ENCODE assay signal across 11 mouse cellular contexts in the genomic region with DNA sequence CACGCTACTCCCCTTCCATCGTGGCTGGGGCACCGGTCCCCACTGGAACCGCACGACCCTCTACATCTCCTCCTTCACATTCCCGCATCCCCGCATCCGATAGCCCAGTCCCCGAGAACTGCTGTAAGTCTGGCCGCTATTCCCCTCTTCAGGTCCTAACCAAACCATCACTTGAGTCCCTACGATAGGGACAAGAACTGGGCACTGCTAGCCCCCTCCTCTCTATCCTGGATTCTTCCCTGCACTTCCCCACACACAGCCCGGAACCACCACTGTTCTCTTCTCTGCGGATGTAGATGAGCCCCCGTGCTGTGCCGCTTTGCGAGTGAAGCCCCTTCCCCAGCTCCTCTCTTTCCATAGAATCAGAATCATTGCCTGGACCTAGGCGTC. TPM values are rescaled to one million over a fixed set of nuclear protein-coding genes. Genes with fewer than 3 reads are reported as not detected.
DNase-seq lines count a peak whose midpoint lies in the region; ATAC-seq lines count a peak whose summit lies in the region.
"Had no signal": no experiment of that assay in that cellular context is flagged by ENCODE, and none has a peak within 500 bp of the region (broad histone marks: within the 10 kb centered on the region; RNA-seq: fewer than 3 reads in every experiment).

No protein-coding gene starts in this region.

- intact Hi-C loops in left cerebral cortex, postnatal 14 days (cut with DNase I), result loop anchor here (2.0 to 10.0 kb wide), 4 partner anchors 49 to 327 kb away; partner anchors contain the start of genes Taf1c and Tldc1

- ATAC-seq in heart, embryonic 15.5 days (replicated peaks; ENCODE audit: insufficient number of reproducible peaks, insufficient read depth, low FRiP score, low read depth), result no peak
- no peak for ATAC-seq in embryonic facial prominence, embryonic 11.5 days (replicated peaks; ENCODE audit: insufficient number of reproducible peaks, low FRiP score, low TSS enrichment, low read depth)
- no peak for ATAC-seq in hindbrain, embryonic 14.5 days (ENCODE audit: low FRiP score)
- ATAC-seq in midbrain, embryonic 14.5 days (ENCODE audit: low FRiP score, low TSS enrichment), result no peak

- peaks cover 15% of the 10 kb centered on the region for H3K4me1 ChIP-seq in heart, embryonic 15.5 days (replicated peaks)
- no peaks in the 10 kb centered on the region; the same call in 1 of the 2 replicates for H3K4me1 ChIP-seq in embryonic facial prominence, embryonic 11.5 days (ENCODE audit: control insufficient read depth, insufficient read depth, low read length)
- H3K4me1 ChIP-seq in hindbrain, embryonic 14.5 days (replicated peaks; ENCODE audit: control insufficient read depth, insufficient read depth, low read length), result no peaks in the 10 kb centered on the region
- no peaks in the 10 kb centered on the region for H3K4me1 ChIP-seq in midbrain, embryonic 14.5 days (ENCODE audit: control insufficient read depth, insufficient read depth, low read length)

- H3K4me2 ChIP-seq in heart, embryonic 15.5 days, result peak overlapping the region; percentile 100
- H3K4me2 ChIP-seq in embryonic facial prominence, embryonic 11.5 days (ENCODE audit: low read depth, low read length), result peak overlapping the region; percentile 91
- peak overlapping the region; percentile 87 for H3K4me2 ChIP-seq in hindbrain, embryonic 14.5 days (replicated peaks)
- peak overlapping the region; percentile 81 for H3K4me2 ChIP-seq in midbrain, embryonic 14.5 days (ENCODE audit: low read length)

- no peaks in the 10 kb centered on the region for H3K9me3 ChIP-seq in heart, embryonic 15.5 days (replicated peaks)
- H3K9me3 ChIP-seq in embryonic facial prominence, embryonic 11.5 days (replicated peaks; ENCODE audit: control insufficient read depth, low read length), result no peaks in the 10 kb centered on the region
- no peaks in the 10 kb centered on the region for H3K9me3 ChIP-seq in hindbrain, embryonic 14.5 days (ENCODE audit: control insufficient read depth, low read length)
- H3K9me3 ChIP-seq in midbrain, embryonic 14.5 days (ENCODE audit: control insufficient read depth, low read length), result no peaks in the 10 kb centered on the region

- 6% methylated on average over 17 of the region's 17 CpGs for WGBS in heart, embryonic 15.5 days
- WGBS in embryonic facial prominence, embryonic 11.5 days, result 3% methylated on average over 17 of the region's 17 CpGs
- WGBS in hindbrain, embryonic 14.5 days, result under 1% methylated on average over 17 of the region's 17 CpGs
- WGBS in midbrain, embryonic 14.5 days, result under 1% methylated on average over 17 of the region's 17 CpGs

- peaks cover 80% of the 10 kb centered on the region for H3K27me3 ChIP-seq in heart, embryonic 15.5 days
- H3K27me3 ChIP-seq in embryonic facial prominence, embryonic 11.5 days (ENCODE audit: control insufficient read depth, insufficient read depth, low read length), result peaks cover 17% of the 10 kb centered on the region
- H3K27me3 ChIP-seq in hindbrain, embryonic 14.5 days (ENCODE audit: control insufficient read depth, insufficient read depth, low read length), result peaks cover 8% of the 10 kb centered on the region; the same call in 1 of the 2 replicates
- H3K27me3 ChIP-seq in midbrain, embryonic 14.5 days (ENCODE audit: control insufficient read depth, insufficient read depth, low read length), result peaks cover 7% of the 10 kb centered on the region; the same call in 1 of the 2 replicates

- H3K9ac ChIP-seq in heart, embryonic 15.5 days, result no peak overlapping the region
- H3K9ac ChIP-seq in embryonic facial prominence, embryonic 11.5 days (replicated peaks; ENCODE audit: low read length), result peak overlapping the region; percentile 80
- peak overlapping the region; percentile 79 for H3K9ac ChIP-seq in hindbrain, embryonic 14.5 days
- peak overlapping the region; percentile 77 for H3K9ac ChIP-seq in midbrain, embryonic 14.5 days (replicated peaks; ENCODE audit: low read length)

- no peak for DNase-seq in heart, adult 11 months
- DNase-seq in embryonic facial prominence, embryonic 11.5 days (ENCODE audit: low spot score), result no peak
- DNase-seq in hindbrain, embryonic 14.5 days (ENCODE audit: low spot score), result no peak
- peak; percentile 37 for DNase-seq in midbrain, embryonic 14.5 days
- no peak for DNase-seq in left cerebral cortex, postnatal 14 days (ENCODE audit: low spot score in 2 of 2)
- no peak for DNase-seq in frontal cortex, postnatal 10 days (ENCODE audit: low spot score in 2 of 2)
- no peak for DNase-seq in kidney, adult 9 months
- DNase-seq: gastrocnemius, adult 2 months; kidney, postnatal 25 days had no signal

- H3K27ac ChIP-seq in heart, embryonic 15.5 days, result no peak overlapping the region
- H3K27ac ChIP-seq in embryonic facial prominence, embryonic 11.5 days (replicated peaks; ENCODE audit: low read depth, low read length), result no peak overlapping the region
- no peak overlapping the region for H3K27ac ChIP-seq in hindbrain, embryonic 14.5 days
- H3K27ac ChIP-seq in midbrain, embryonic 14.5 days (replicated peaks; ENCODE audit: low read depth, low read length), result peak overlapping the region; percentile 20; the same call in 1 of the 2 replicates
- H3K27ac ChIP-seq: gastrocnemius, adult 2 months had no signal

- no peaks in the 10 kb centered on the region for H3K36me3 ChIP-seq in heart, embryonic 15.5 days
- H3K36me3 ChIP-seq in embryonic facial prominence, embryonic 11.5 days (replicated peaks; ENCODE audit: control insufficient read depth, insufficient read depth, low read depth, low read length), result no peaks in the 10 kb centered on the region
- no peaks in the 10 kb centered on the region for H3K36me3 ChIP-seq in hindbrain, embryonic 14.5 days (replicated peaks; ENCODE audit: control insufficient read depth, insufficient read depth)
- H3K36me3 ChIP-seq in midbrain, embryonic 14.5 days (ENCODE audit: control insufficient read depth, insufficient read depth, low read length), result no peaks in the 10 kb centered on the region

- H3K4me3 ChIP-seq in heart, embryonic 15.5 days, result peak overlapping the region; percentile 67
- peak overlapping the region; percentile 74 for H3K4me3 ChIP-seq in embryonic facial prominence, embryonic 11.5 days (ENCODE audit: low read depth, low read length)
- H3K4me3 ChIP-seq in hindbrain, embryonic 14.5 days (replicated peaks; ENCODE audit: low read length), result peak overlapping the region; percentile 72
- peak overlapping the region; percentile 64 for H3K4me3 ChIP-seq in midbrain, embryonic 14.5 days (replicated peaks; ENCODE audit: low read depth, low read length)

RNA-seq across cellular contexts. Expression of gene Necab2, which starts 1.3 kb away (rescaled TPM):
- polyA plus RNA-seq in heart, embryonic 15.5 days (2015; fragmentation: Nextera tagmentation; extraction: Ambion mirVana), result 0.16 and 0.20 TPM in 2 replicates
- 9.2 and 11.9 TPM in 2 replicates for polyA plus RNA-seq in embryonic facial prominence, embryonic 11.5 days (2014; fragmentation: Nextera tagmentation; extraction: Ambion mirVana)
- 44.4 and 50.1 TPM in 2 replicates for polyA plus RNA-seq in hindbrain, embryonic 14.5 days (2014; fragmentation: Nextera tagmentation; extraction: Ambion mirVana)
- 45.7 and 56.4 TPM in 2 replicates for polyA plus RNA-seq in midbrain, embryonic 14.5 days (2014; fragmentation: Nextera tagmentation; extraction: Ambion mirVana)
- total RNA-seq in left cerebral cortex, postnatal 14 days (2021), result 10 to 100 TPM; 42.8 to 60.9 TPM
- total RNA-seq: gastrocnemius, adult 2 months had no signal

RNA-seq across cellular contexts. Expression of gene Osgin1, which starts 13.9 kb away (rescaled TPM):
- 0.67 and 1.4 TPM in 2 replicates for polyA plus RNA-seq in heart, embryonic 15.5 days (2015; fragmentation: Nextera tagmentation; extraction: Ambion mirVana)
- polyA plus RNA-seq in embryonic facial prominence, embryonic 11.5 days (2014; fragmentation: Nextera tagmentation; extraction: Ambion mirVana), result 0.08 and 0.53 TPM in 2 replicates
- 0.35 and 0.40 TPM in 2 replicates for polyA plus RNA-seq in hindbrain, embryonic 14.5 days (2014; fragmentation: Nextera tagmentation; extraction: Ambion mirVana)
- 0.26 TPM in 1 of 2 replicates, not detected in the other for polyA plus RNA-seq in midbrain, embryonic 14.5 days (2014; fragmentation: Nextera tagmentation; extraction: Ambion mirVana)
- under 1 TPM; 0.40 to 0.53 TPM for total RNA-seq in left cerebral cortex, postnatal 14 days (2021)

RNA-seq across cellular contexts. Expression of gene Mlycd, which starts 53.1 kb away (rescaled TPM):
- 19.1 and 21.1 TPM in 2 replicates for polyA plus RNA-seq in heart, embryonic 15.5 days (2015; fragmentation: Nextera tagmentation; extraction: Ambion mirVana)
- polyA plus RNA-seq in embryonic facial prominence, embryonic 11.5 days (2014; fragmentation: Nextera tagmentation; extraction: Ambion mirVana), result 9.8 and 10.4 TPM in 2 replicates
- 17.8 and 20.2 TPM in 2 replicates for polyA plus RNA-seq in hindbrain, embryonic 14.5 days (2014; fragmentation: Nextera tagmentation; extraction: Ambion mirVana)
- 17.6 and 19.4 TPM in 2 replicates for polyA plus RNA-seq in midbrain, embryonic 14.5 days (2014; fragmentation: Nextera tagmentation; extraction: Ambion mirVana)
- 10 to 100 TPM; 25.7 to 28.0 TPM for total RNA-seq in left cerebral cortex, postnatal 14 days (2021)

RNA-seq across cellular contexts. Expression of gene Slc38a8, which starts 53.7 kb away (rescaled TPM):
- polyA plus RNA-seq in heart, embryonic 15.5 days (2015; fragmentation: Nextera tagmentation; extraction: Ambion mirVana), result not detected in 2 replicates
- polyA plus RNA-seq in embryonic facial prominence, embryonic 11.5 days (2014; fragmentation: Nextera tagmentation; extraction: Ambion mirVana), result 1.8 and 4.7 TPM in 2 replicates
- not detected in 2 replicates for polyA plus RNA-seq in hindbrain, embryonic 14.5 days (2014; fragmentation: Nextera tagmentation; extraction: Ambion mirVana)
- polyA plus RNA-seq in midbrain, embryonic 14.5 days (2014; fragmentation: Nextera tagmentation; extraction: Ambion mirVana), result not detected in 2 replicates
- total RNA-seq in left cerebral cortex, postnatal 14 days (2021), result under 1 TPM; 0.17 to 0.22 TPM
- total RNA-seq: gastrocnemius, adult 2 months had no signal
- polyA plus RNA-seq: lung, postnatal 0 days had no signal
